Mouse (Mus musculus) MEL (cell line): Measurements from ENCODE around the gene Ston1.

Experiments used
- CTCF ChIP-seq, 3 experiments: IDR thresholded peaks in 2 of 3; conservative IDR thresholded peaks in 1 of 3; 2 replicates each; pipeline ENCODE4 v1.5.1; 2011 to 2012; ENCODE audit warnings: low read length in 3 of 3, low read depth in 2 of 3, mild to moderate bottlenecking in 2 of 3, improper control_type of control experiment in 1 of 3, inconsistent platforms in 1 of 3, mixed read lengths in 1 of 3, moderate library complexity in 1 of 3; ENCODE audit not compliant: control insufficient read depth in 1 of 3, insufficient read depth in 1 of 3, poor library complexity in 1 of 3, severe bottlenecking in 1 of 3
- JUND ChIP-seq: IDR thresholded peaks from 2 replicates; pipeline ENCODE4 v1.6.1; 2011; ENCODE audit warnings: low read depth, mild to moderate bottlenecking, improper control_type of control experiment, low read length
- MXI1 ChIP-seq: IDR thresholded peaks from 2 replicates; pipeline ENCODE4 v1.6.1; 2011; ENCODE audit warnings: mild to moderate bottlenecking, low read depth, low read length, improper control_type of control experiment
- MYC ChIP-seq: IDR thresholded peaks from 2 replicates; pipeline ENCODE4 v1.6.1; 2011; ENCODE audit warnings: low read depth, mild to moderate bottlenecking, low read length, improper control_type of control experiment, moderate library complexity
- POLR2A ChIP-seq, 2 experiments: IDR thresholded peaks; 2 replicates each; pipeline ENCODE4 v1.6.1; 2011 to 2012; ENCODE audit warnings: low read length in 2 of 2, mild to moderate bottlenecking in 2 of 2, control low read depth in 1 of 2, improper control_type of control experiment in 1 of 2, low read depth in 1 of 2, moderate library complexity in 1 of 2; ENCODE audit not compliant: control insufficient read depth in 1 of 2, insufficient read depth in 1 of 2, poor library complexity in 1 of 2
- RCOR1 ChIP-seq: IDR thresholded peaks from 2 replicates; pipeline ENCODE4 v1.6.1; 2012; ENCODE audit warnings: low read depth, mild to moderate bottlenecking, inconsistent platforms, low read length, improper control_type of control experiment
- USF2 ChIP-seq, 2 experiments: IDR thresholded peaks; 2 replicates each; pipeline ENCODE4 v1.6.1; 2011 to 2012; ENCODE audit warnings: improper control_type of control experiment in 2 of 2, low read length in 2 of 2, borderline replicate concordance in 1 of 2, inconsistent platforms in 1 of 2, low read depth in 1 of 2, mild to moderate bottlenecking in 1 of 2; ENCODE audit not compliant: insufficient read depth in 1 of 2

- TF ChIP-seq JUND, result no peak
- TF ChIP-seq CTCF (IDR thresholded peaks at IDR 0.05 in 2 of 3, conservative IDR thresholded peaks at IDR 0.05 in 1 of 3; ENCODE audit: control insufficient read depth in 1 of 3, insufficient read depth in 1 of 3, low read depth in 2 of 3, low read length in 3 of 3, poor library complexity in 1 of 3, severe bottlenecking in 1 of 3), result no peak
- TF ChIP-seq USF2 (IDR thresholded peaks at IDR 0.05; ENCODE audit: borderline replicate concordance in 1 of 2, insufficient read depth in 1 of 2, low read depth in 1 of 2, low read length in 2 of 2), result no peak
- no peak for TF ChIP-seq MYC
- TF ChIP-seq RCOR1, result no peak
- 0 out of 4 replicates have a peak, but pooled peaks of 1 of the 2 experiments have one; percentile 15 for TF ChIP-seq POLR2A (IDR thresholded peaks at IDR 0.05; ENCODE audit: control insufficient read depth in 1 of 2, insufficient read depth in 1 of 2, low read depth in 1 of 2, low read length in 2 of 2, poor library complexity in 1 of 2)
- no peak for TF ChIP-seq MXI1
Measured at GRCm38 (mm10) chr17:88621374-88621773, 23.9 kb downstream of the Ston1 start.
